Mouse (Mus musculus): Measurements from ENCODE around the gene Cdk6. TPM values are rescaled to one million over a fixed set of nuclear protein-coding genes. Genes with fewer than 3 reads are reported as not detected.

Gene Cdk6
- polyA plus RNA-seq, 1 experiment, result 4.7 TPM

DNA sequence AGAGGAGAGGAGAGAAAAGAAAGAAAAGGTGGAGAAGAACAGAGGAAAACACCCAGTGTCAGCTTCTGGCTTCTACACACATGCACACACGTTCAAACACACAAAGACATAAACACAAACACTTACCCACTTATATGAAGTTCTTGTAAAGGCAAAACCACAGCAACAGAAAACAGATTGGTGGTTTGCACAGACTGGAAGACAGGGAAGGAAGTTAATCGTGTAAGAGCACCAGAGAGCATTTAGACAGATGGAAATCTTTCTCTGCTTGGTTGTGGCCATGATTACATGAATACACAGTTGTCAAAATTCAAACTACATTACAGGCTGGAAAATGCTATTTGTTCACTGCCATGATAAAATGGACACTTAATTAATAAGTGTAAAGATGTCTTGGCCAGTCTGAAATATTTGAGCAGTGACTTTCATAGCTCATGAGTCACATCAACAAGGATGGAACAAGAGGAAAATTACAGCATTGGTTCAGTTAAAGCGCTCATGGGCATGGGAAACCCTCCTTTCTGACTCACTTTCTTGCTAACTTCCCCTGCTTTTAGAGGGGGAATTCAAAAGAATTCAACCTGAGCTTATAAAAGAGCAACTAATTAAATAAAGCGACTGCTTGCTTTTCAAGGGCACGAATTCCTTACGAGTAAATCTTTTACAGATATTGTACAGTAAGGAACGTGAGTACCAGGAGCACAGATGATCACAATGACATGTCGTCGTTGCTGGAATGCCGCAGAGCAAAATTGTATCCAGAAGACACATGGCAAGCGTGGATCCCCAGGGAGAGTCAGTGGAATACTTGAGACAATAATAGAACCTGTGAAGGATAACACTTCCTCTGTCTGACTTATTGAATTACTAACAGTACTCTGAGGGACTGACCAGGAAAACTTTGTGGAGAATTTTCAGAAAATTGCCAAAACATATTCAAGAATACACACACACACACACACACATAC is 197.5 kb downstream of the Cdk6 start:
- H3K4me1 ChIP-seq (ENCODE audit: control insufficient read depth, insufficient read depth, insufficient read length, low read length), result no peaks in the 10 kb centered on the region
- H3K4me3 ChIP-seq (ENCODE audit: insufficient read depth, low read depth, low read length), result no peak overlapping the region
- H3K27ac ChIP-seq (replicated peaks; ENCODE audit: low read depth, low read length), result no peak overlapping the region

DNA sequence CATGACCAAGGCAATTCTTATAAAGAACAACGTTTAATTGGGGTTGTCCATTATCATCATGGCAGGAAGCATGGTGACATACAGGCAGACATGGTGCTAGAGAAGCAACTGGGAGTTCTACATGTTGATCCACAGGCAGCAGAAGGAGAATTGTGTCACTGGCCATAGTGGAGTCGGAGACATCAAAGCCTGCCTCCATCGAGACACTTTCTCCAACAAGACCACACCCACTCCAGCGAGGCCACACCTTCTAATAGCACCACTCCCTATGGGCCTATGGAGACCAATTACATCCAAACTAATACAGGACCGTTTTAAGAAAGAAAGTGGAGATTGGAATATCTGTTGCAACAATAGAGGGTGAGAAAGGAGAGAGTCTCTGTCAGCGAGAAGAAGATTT is 200.6 kb downstream of the Cdk6 start:
- Histone ChIP-seq H3K4me3 (ENCODE audit: insufficient read depth, low read depth, low read length) (no peak overlapping the region), H3K27ac (replicated peaks; ENCODE audit: low read depth, low read length) (no peak overlapping the region), H3K4me1 (ENCODE audit: control insufficient read depth, insufficient read depth, insufficient read length, low read length) (peaks cover 4% of the 10 kb centered on the region)

DNA sequence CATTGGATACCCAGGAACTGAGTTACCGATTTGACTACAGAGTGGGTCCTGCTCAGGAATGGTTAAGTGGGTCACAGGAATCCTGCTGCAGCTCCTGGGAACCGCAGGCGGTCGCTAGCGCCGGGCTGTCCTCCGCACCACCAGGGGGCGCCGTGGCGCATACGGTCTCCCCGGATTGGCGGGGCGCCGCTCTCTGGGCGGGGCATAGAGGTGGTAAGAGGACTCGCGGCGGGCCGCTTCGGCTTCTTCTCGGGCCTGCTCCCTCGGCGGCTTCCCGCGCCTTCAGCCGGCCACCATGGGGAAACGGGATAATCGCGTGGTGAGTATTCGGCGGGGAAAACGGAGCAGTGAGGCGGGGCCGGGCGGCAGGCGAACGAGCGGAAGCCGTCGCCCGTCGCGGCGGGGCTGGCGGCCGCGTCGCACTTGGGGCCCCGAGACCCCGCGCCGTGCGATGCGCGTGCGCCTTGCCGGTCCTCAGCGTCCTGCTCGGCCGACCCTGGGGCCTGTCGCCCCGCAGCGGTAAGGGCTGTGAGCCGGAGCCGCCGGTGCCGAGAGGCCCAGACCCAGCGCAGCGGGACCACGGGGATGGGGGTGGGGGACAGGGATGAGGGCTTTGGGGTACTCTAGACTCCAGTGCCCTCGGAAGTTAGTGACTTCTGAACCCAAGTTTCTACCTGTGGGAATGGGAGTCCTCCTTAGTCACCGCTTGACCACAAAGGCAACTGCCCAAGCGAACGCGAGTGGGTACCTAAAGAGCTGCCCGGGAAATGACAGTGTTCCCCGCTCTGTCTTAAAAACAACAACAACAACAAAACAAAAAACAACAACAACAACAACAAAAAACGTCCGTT is 202.6 kb downstream of the Cdk6 start, which contains the start of gene Fam133b:
TSS of gene Fam133b (plus strand) at position 205 of the 851 bp plus-strand sequence.
- Histone ChIP-seq H3K4me1 (ENCODE audit: control insufficient read depth, insufficient read depth, insufficient read length, low read length) (peaks cover 4% of the 10 kb centered on the region), H3K27ac (replicated peaks; ENCODE audit: low read depth, low read length) (peak within 1 kb of the TSS; percentile 80), H3K4me3 (ENCODE audit: insufficient read depth, low read depth, low read length) (peak within 1 kb of the TSS; percentile 98)

DNA sequence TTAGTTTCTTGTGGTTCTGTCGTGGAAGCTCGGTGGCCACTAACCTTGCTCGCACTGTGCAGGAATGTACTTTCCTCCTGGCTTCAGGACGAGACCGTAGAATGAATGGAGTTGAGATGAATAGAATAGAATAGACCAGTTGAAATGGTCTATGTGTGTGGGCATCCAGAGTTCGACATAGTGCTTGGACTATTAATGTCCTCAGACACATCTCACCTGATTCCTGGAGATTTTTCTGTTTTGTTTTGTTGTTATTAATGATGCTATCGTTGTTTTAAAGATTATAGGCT is 203.1 kb downstream of the Cdk6 start:
- Histone ChIP-seq H3K4me3 (ENCODE audit: insufficient read depth, low read depth, low read length) (peak overlapping the region; percentile 98), H3K27ac (replicated peaks; ENCODE audit: low read depth, low read length) (no peak overlapping the region), H3K4me1 (ENCODE audit: control insufficient read depth, insufficient read depth, insufficient read length, low read length) (peaks cover 4% of the 10 kb centered on the region)

DNA sequence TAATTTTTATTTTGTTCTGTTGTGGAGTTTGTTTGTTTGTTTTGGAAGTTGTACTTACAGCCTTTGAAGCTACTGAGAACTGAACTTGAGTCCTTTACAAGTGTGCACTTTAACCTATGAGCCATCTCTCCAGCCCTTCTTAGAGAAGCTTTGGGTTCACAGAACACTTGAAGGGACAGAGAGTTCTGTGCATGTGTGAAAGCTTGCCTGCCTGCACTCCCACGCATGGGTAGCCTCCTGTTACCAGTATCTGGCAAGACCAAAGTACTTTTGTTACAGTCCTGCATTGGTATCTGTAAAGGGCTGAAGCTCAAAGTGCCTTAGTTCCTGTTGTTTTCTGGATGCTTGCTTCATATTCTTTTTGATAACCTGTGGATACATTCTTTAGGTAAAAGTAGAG is 204.9 kb downstream of the Cdk6 start:
- Histone ChIP-seq H3K4me3 (ENCODE audit: insufficient read depth, low read depth, low read length) (no peak overlapping the region), H3K4me1 (ENCODE audit: control insufficient read depth, insufficient read depth, insufficient read length, low read length) (peaks cover 4% of the 10 kb centered on the region), H3K27ac (replicated peaks; ENCODE audit: low read depth, low read length) (no peak overlapping the region)

DNA sequence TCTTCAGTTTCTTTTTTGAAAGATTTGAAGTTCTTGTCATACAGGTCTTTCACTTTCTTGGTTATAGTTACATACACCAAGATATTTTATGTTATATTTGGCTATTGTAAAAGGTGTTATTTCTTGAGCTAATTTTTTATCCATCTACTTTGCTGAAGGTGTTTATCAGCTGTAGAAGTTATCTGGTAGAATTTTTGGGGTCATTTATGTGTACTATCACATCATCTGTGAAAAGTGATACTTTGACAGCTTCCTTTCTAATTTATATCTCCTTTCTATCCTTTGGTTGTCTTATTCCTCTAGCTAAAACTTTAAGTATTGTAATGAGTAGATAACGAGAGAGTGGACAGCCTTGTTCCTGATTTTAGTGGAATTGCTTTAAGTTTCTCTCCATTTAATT is 210.2 kb downstream of the Cdk6 start:
- Histone ChIP-seq H3K4me3 (ENCODE audit: insufficient read depth, low read depth, low read length) (no peak overlapping the region), H3K27ac (replicated peaks; ENCODE audit: low read depth, low read length) (no peak overlapping the region), H3K4me1 (ENCODE audit: control insufficient read depth, insufficient read depth, insufficient read length, low read length) (no peaks in the 10 kb centered on the region; the same call in 1 of the 2 replicates)

DNA sequence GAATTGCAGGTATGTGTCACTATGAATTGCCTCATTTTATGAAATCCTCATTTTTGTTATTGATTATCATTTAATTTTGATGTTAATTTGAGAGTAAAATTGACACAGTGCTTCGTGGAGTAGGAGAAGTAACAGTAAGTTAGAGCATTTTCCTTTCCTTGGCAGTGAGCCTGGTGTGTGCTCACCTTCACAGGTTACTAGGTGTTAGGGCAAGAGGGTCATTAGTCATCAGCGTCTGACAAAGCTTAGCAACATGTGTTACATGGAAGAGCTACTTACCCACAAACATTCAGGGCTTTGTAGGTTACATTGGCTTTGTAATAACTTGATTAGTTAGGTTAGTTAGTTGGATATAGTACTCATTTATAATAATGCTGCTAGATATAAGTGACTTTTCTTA is 212.9 kb downstream of the Cdk6 start:
- Histone ChIP-seq H3K4me1 (ENCODE audit: control insufficient read depth, insufficient read depth, insufficient read length, low read length) (no peaks in the 10 kb centered on the region; the same call in 1 of the 2 replicates), H3K4me3 (ENCODE audit: insufficient read depth, low read depth, low read length) (no peak overlapping the region), H3K27ac (replicated peaks; ENCODE audit: low read depth, low read length) (no peak overlapping the region)

DNA sequence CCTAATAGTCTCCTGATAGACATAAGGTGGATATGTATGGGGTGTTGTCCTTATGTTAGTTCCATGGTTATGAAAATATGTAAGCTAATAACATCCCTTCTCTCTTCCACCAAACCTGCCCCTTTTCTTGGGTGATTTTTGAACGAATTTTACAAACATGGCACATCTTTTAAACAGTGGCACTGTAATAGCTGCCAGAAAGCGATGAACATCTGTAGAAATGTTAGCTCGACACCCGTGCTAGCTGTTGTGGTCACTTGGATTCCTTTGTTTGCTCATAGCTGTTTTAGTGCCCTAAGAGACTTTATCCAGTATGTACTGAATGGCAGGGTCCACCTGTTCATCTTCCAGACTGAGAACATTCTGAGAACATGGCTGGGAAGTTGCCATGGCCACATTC is 230.0 kb downstream of the Cdk6 start, which contains the start of gene 1700109H08Rik:
TSS of gene 1700109H08Rik (plus strand) at position 301 of the 400 bp plus-strand sequence.
- Histone ChIP-seq H3K27ac (replicated peaks; ENCODE audit: low read depth, low read length) (no peak within 1 kb of the TSS), H3K4me3 (ENCODE audit: insufficient read depth, low read depth, low read length) (no peak within 1 kb of the TSS), H3K4me1 (ENCODE audit: control insufficient read depth, insufficient read depth, insufficient read length, low read length) (no peaks in the 10 kb centered on the region)

DNA sequence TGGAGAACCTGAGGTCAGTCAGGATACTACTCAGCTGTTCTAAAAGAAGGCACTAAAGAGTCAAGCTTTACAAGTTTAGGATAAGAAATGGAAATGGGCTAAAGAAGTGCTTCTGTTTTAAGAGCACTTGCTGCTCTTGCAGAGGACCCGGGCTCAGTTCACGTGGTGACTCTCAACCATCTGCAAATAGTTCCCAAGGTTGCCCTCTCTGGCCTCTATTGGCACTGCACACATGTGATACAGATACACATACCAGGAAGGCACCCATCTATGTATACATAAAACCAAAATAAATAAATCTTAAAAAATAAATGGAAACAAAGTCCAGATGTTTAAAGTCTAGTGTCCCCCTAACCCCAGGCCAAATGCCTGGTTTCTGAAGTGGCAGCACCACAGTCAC is 233.5 kb downstream of the Cdk6 start:
- Histone ChIP-seq H3K4me1 (ENCODE audit: control insufficient read depth, insufficient read depth, insufficient read length, low read length) (no peaks in the 10 kb centered on the region), H3K4me3 (ENCODE audit: insufficient read depth, low read depth, low read length) (no peak overlapping the region), H3K27ac (replicated peaks; ENCODE audit: low read depth, low read length) (no peak overlapping the region)

DNA sequence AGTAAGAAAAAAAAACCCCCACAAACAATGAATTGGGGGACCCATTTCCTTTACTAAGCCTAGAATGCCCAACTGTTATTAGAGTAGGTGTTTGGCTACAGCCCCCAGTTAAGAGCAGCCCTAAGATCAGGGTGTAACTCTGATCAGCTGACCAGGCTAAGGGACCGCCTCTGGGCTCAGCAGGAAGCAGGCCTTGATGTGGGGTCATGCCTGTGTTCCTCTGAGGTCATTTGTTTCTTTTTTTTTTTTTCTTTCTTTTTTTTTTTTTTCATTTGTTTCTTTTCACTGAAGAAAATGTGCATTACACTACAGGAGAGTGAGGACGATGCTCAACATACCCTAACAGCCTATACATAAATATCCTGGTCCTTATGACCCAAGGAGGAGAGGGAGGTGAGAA is 236.7 kb downstream of the Cdk6 start:
- H3K4me3 ChIP-seq (ENCODE audit: insufficient read depth, low read depth, low read length), result no peak overlapping the region

DNA sequence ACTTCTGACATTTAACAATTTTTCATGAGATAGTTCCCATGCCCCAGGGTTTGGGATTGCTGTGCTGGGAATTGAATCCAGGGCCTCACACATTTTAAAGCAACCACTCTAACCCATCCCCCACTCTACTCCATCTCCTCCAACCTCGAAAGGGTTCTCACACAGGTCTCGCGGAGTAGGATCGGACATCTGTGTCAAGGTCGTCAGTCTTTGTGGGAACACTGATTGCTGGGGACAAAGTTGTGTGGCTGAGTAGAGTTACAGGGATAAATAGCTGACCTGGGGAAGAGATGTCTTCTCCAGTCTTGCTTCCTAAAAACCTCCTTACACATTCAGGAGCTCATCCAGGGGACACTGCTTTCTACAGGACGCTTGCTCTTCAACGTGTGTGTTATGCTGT is 237.8 kb downstream of the Cdk6 start:
- H3K4me1 ChIP-seq (ENCODE audit: control insufficient read depth, insufficient read depth, insufficient read length, low read length), result no peaks in the 10 kb centered on the region
- H3K27ac ChIP-seq (replicated peaks; ENCODE audit: low read depth, low read length), result no peak overlapping the region
- H3K4me3 ChIP-seq (ENCODE audit: insufficient read depth, low read depth, low read length), result no peak overlapping the region

More for the DNA sequence above, 236.7 kb downstream of the Cdk6 start:
- Histone ChIP-seq H3K27ac (replicated peaks; ENCODE audit: low read depth, low read length) (no peak overlapping the region), H3K4me1 (ENCODE audit: control insufficient read depth, insufficient read depth, insufficient read length, low read length) (no peaks in the 10 kb centered on the region)

Other genes with a start within 250 kb of the Cdk6 start
- gene Fam133b, start 202.3 kb downstream of the Cdk6 start, polyA plus RNA-seq (2012; ENCODE audit: insufficient read depth, insufficient read length, missing spikeins), result 9.1 and 16.1 TPM in 2 replicates
- gene 1700109H08Rik, start 230.1 kb downstream of the Cdk6 start, polyA plus RNA-seq (2012; ENCODE audit: insufficient read depth, insufficient read length, missing spikeins), result 1.9 TPM in 1 of 2 replicates, not detected in the other